Mouse (Mus musculus) WW6 (cell line): Measurements from ENCODE around the gene Ssu2.

Experiments
- DNase-seq: peaks from one replicate; pipeline ENCODE4 v3.0.0-alpha.2; 2013; ENCODE audit warnings: low read depth, low spot score

Gene Ssu2

GRCm38 (mm10) chr6:112387947-112388346 is at the start of gene Ssu2:
Gene Ssu2, minus strand, starts transcription at chr6:112388023.
- DNase-seq = no peak

GRCm38 (mm10) chr6:112426018-112426732 is 38.4 kb upstream of the Ssu2 start:
- DNase-seq = no peak

GRCm38 (mm10) chr6:112423746-112424501 is 36.1 kb upstream of the Ssu2 start:
- DNase-seq = no peak

GRCm38 (mm10) chr6:112420883-112421282 is 33.1 kb upstream of the Ssu2 start:
- no peak for DNase-seq

GRCm38 (mm10) chr6:112419333-112419732 is 31.5 kb upstream of the Ssu2 start:
- DNase-seq = no peak

GRCm38 (mm10) chr6:112404111-112404510 is 16.3 kb upstream of the Ssu2 start:
- no peak for DNase-seq

- no peak for DNase-seq
Measured at GRCm38 (mm10) chr6:112401953-112402683, 14.3 kb upstream of the Ssu2 start.

GRCm38 (mm10) chr6:112397351-112397750 is 9.5 kb upstream of the Ssu2 start:
- no peak for DNase-seq

GRCm38 (mm10) chr6:112396352-112396751 is 8.5 kb upstream of the Ssu2 start:
- DNase-seq = no peak

GRCm38 (mm10) chr6:112388385-112388784 is 562 bp upstream of the Ssu2 start:
- DNase-seq = no peak

GRCm38 (mm10) chr6:112386260-112386659 is 1.6 kb downstream of the Ssu2 start:
- no peak for DNase-seq

GRCm38 (mm10) chr6:112382990-112383685 is 4.7 kb downstream of the Ssu2 start:
- DNase-seq = no peak

- DNase-seq = no peak
Measured at GRCm38 (mm10) chr6:112379054-112379453, 8.8 kb downstream of the Ssu2 start.

- DNase-seq = no peak
Measured at GRCm38 (mm10) chr6:112375661-112376392, 12.0 kb downstream of the Ssu2 start.

GRCm38 (mm10) chr6:112373886-112374585 is 13.8 kb downstream of the Ssu2 start:
- DNase-seq = peak; percentile 45

- no peak for DNase-seq
Measured at GRCm38 (mm10) chr6:112365294-112365693, 22.5 kb downstream of the Ssu2 start.

- peak; percentile 33 for DNase-seq
Measured at GRCm38 (mm10) chr6:112364581-112364980, 23.2 kb downstream of the Ssu2 start.

GRCm38 (mm10) chr6:112362349-112362958 is 25.4 kb downstream of the Ssu2 start:
- peak; percentile 47 for DNase-seq

GRCm38 (mm10) chr6:112360676-112361075 is 27.1 kb downstream of the Ssu2 start:
- DNase-seq = no peak

GRCm38 (mm10) chr6:112359341-112359740 is 28.5 kb downstream of the Ssu2 start:
- DNase-seq = no peak
